Comparison of ENCODE assay signal across 13 mouse cellular contexts in genomic region chr11:52299687-52300086, GRCm38 (mm10). TPM values are rescaled to one million over a fixed set of nuclear protein-coding genes. Genes with fewer than 3 reads are reported as not detected.
DNase-seq lines count a peak whose midpoint lies in the region; TF ChIP-seq lines count a peak whose summit lies in the region.
"Had no signal": no experiment of that assay in that cellular context is flagged by ENCODE, and none has a peak within 500 bp of the region (broad histone marks: within the 10 kb centered on the region; RNA-seq: fewer than 3 reads in every experiment).

No protein-coding gene starts in this region.

- peaks cover 26% of the 10 kb centered on the region for H3K4me1 ChIP-seq in E14TG2a.4 (replicated peaks; ENCODE audit: low read depth, low read length)
- H3K4me1 ChIP-seq: embryonic facial prominence, embryonic 12.5 days; limb, embryonic 15.5 days had no signal

- H3K27me3 ChIP-seq in E14TG2a.4 (ENCODE audit: insufficient read depth, low read length) = peaks cover 13% of the 10 kb centered on the region
- H3K27me3 ChIP-seq: embryonic facial prominence, embryonic 12.5 days; limb, embryonic 15.5 days had no signal

- H3K36me3 ChIP-seq in E14TG2a.4 (ENCODE audit: insufficient read depth, low read length) = no peaks in the 10 kb centered on the region
- H3K36me3 ChIP-seq: embryonic facial prominence, embryonic 12.5 days; limb, embryonic 15.5 days had no signal

- no peaks in the 10 kb centered on the region for H3K9me3 ChIP-seq in E14TG2a.4 (ENCODE audit: low read length)
- H3K9me3 ChIP-seq: embryonic facial prominence, embryonic 12.5 days; limb, embryonic 15.5 days had no signal

- H3K4me3 ChIP-seq in E14TG2a.4 (replicated peaks; ENCODE audit: low read length) = peak overlapping the region; percentile 20; the same call in 1 of the 2 replicates
- H3K4me3 ChIP-seq: embryonic facial prominence, embryonic 12.5 days; limb, embryonic 15.5 days had no signal

- DNase-seq in lung, postnatal 25 days (ENCODE audit: low spot score) = peak; percentile 24
- no peak for DNase-seq in lung, postnatal 4 days
- DNase-seq in naive thymus-derived CD4-positive, alpha-beta T cell, adult 2 months (ENCODE audit: low read depth) = peak; percentile 91
- peak; percentile 85 for DNase-seq in thymus, postnatal 25 days
- DNase-seq in kidney, adult 8-10 months = no peak
- DNase-seq in heart, adult 18-20 months = no peak
- no peak for DNase-seq in layer of hippocampus, adult 11-12 months (ENCODE audit: low spot score)
- DNase-seq: adrenal gland, adult 8-10 months; cerebellum, postnatal 14 days; lung, embryonic 14.5 days had no signal

- TF ChIP-seq CTCF in E14TG2a.4 (conservative IDR thresholded peaks at IDR 0.05; ENCODE audit: low read length) = no peak

RNA-seq across cellular contexts. Expression of gene Tcf7, which starts 16.9 kb away (rescaled TPM):
- total RNA-seq in heart, adult 18-20 months (2021) = 1 to 10 TPM in 1 of 2 experiments, under 1 TPM in 1; 0.55 to 6.6 TPM

Comparison
In these comparisons a context has a peak if more than half of its experiments do, and no peak if none do; other contexts are left out.
1. DNase-seq: peak in lung, postnatal 25 days (single experiment), naive thymus-derived CD4-positive, alpha-beta T cell, adult 2 months (single experiment) and thymus, postnatal 25 days (single experiment); none in lung, postnatal 4 days (0 of 2), kidney, adult 8-10 months (0 of 2), heart, adult 18-20 months (0 of 2) and layer of hippocampus, adult 11-12 months (single experiment).